Mouse (Mus musculus): Measurements from ENCODE around the gene Ly86. TPM values are rescaled to one million over a fixed set of nuclear protein-coding genes. Genes with fewer than 3 reads are reported as not detected.

Ly86 gene
- total and polyA plus RNA-seq, 3 experiments, result 172 to 427 (median 290) TPM

GRCm38 (mm10) chr13:37436267-37437013 is 91.4 kb downstream of the Ly86 start:
- dilution Hi-C loops (cut with MboI; ENCODE audit: extremely low pct_ligation_motif_present, extremely low pct_unique_long_range_greater_than_20kb, low sequenced_read_pairs), result no loop called here

GRCm38 (mm10) chr13:37438788-37439187 is 93.8 kb downstream of the Ly86 start:
- Histone ChIP-seq H3K27ac (ENCODE audit: insufficient read depth, low read depth) (no peak overlapping the region), H3K9ac (ENCODE audit: insufficient read depth, low read depth) (no peak overlapping the region), H3K79me2 (replicated peaks; ENCODE audit: control insufficient read depth, extremely low read depth, insufficient read depth, poor library complexity, severe bottlenecking) (no peaks in the 10 kb centered on the region), H3K4me3 (replicated peaks in 1 of 3; ENCODE audit: low read depth in 2 of 3, low read length in 2 of 3, poor library complexity in 1 of 3) (no peak overlapping the region), H3K4me2 (ENCODE audit: insufficient read depth, low read depth, poor library complexity, severe bottlenecking) (no peak overlapping the region), H3K4me1 (ENCODE audit: control insufficient read depth in 1 of 2, insufficient read depth in 2 of 2) (peaks cover 10 to 43% of the 10 kb centered on the region in 2 experiments), H3K9me3 (replicated peaks; ENCODE audit: low read length) (peaks cover 5% of the 10 kb centered on the region), H3K36me3 (replicated peaks in 1 of 2; ENCODE audit: control insufficient read depth in 1 of 2, insufficient read depth in 1 of 2, low read length in 1 of 2) (no peaks in the 10 kb centered on the region), H3K27me3 (replicated peaks) (no peaks in the 10 kb centered on the region)
- TF ChIP-seq CHD2 (IDR thresholded peaks at IDR 0.05; ENCODE audit: low read length) (no peak), MAZ (IDR thresholded peaks at IDR 0.05; ENCODE audit: low read depth, low read length) (no peak), TCF12 (IDR thresholded peaks at IDR 0.05; ENCODE audit: low read depth, low read length) (no peak), SMC3 (IDR thresholded peaks at IDR 0.05; ENCODE audit: low read depth, low read length) (no peak), MAFK (IDR thresholded peaks at IDR 0.05; ENCODE audit: insufficient replicate concordance, low read length) (no peak), JUN (IDR thresholded peaks at IDR 0.05; ENCODE audit: insufficient read depth, low read depth, low read length) (no peak), EP300 (IDR thresholded peaks at IDR 0.05; ENCODE audit: low read length) (no peak), MEF2A (IDR thresholded peaks at IDR 0.05; ENCODE audit: borderline replicate concordance, low read depth, low read length) (no peak), KAT2A (IDR thresholded peaks at IDR 0.05; ENCODE audit: insufficient replicate concordance, low read length) (no peak), RAD21 (IDR thresholded peaks at IDR 0.05; ENCODE audit: low read depth, low read length) (no peak), PAX5 (IDR thresholded peaks at IDR 0.05; ENCODE audit: low read length) (no peak), CTCF (conservative IDR thresholded peaks at IDR 0.05 in 1 of 2, IDR thresholded peaks at IDR 0.05 in 1 of 2; ENCODE audit: low read depth in 2 of 2, low read length in 2 of 2) (no peak), JUND (conservative IDR thresholded peaks at IDR 0.05; ENCODE audit: low read depth, low read length) (no peak), E2F4 (IDR thresholded peaks at IDR 0.05; ENCODE audit: insufficient replicate concordance, low read depth, low read length) (no peak), ZNF384 (IDR thresholded peaks at IDR 0.05; ENCODE audit: low read depth, low read length) (no peak), GABPA (IDR thresholded peaks at IDR 0.05; ENCODE audit: insufficient replicate concordance, low read depth, low read length) (no peak), ZC3H11A (IDR thresholded peaks at IDR 0.05; ENCODE audit: low read depth, low read length) (no peak), POLR2A (IDR thresholded peaks at IDR 0.05; ENCODE audit: low read depth, low read length) (no peak), ZMIZ1 (IDR thresholded peaks at IDR 0.05; ENCODE audit: low read depth, low read length) (no peak), NELFE (IDR thresholded peaks at IDR 0.05; ENCODE audit: low read depth, low read length) (no peak)
- in situ Hi-C loops (cut with MboI; ENCODE audit: low pct_ligation_motif_present, low pct_unique_long_range_greater_than_20kb, low sequenced_read_pairs), result no loop called here
- dilution Hi-C loops (cut with MboI; ENCODE audit: extremely low pct_ligation_motif_present, extremely low pct_unique_long_range_greater_than_20kb, low sequenced_read_pairs), result no loop called here
- no peak for DNase-seq (ENCODE audit: extremely low read depth)

More at GRCm38 (mm10) chr13:37436267-37437013, 91.4 kb downstream of the Ly86 start:
- Histone ChIP-seq H3K4me1 (ENCODE audit: control insufficient read depth in 1 of 2, insufficient read depth in 2 of 2) (peaks cover 18 to 39% of the 10 kb centered on the region in 2 experiments), H3K27ac (ENCODE audit: insufficient read depth, low read depth) (no peak overlapping the region), H3K4me3 (replicated peaks in 1 of 3; ENCODE audit: low read depth in 2 of 3, low read length in 2 of 3, poor library complexity in 1 of 3) (no peak overlapping the region), H3K4me2 (ENCODE audit: insufficient read depth, low read depth, poor library complexity, severe bottlenecking) (no peak overlapping the region), H3K9me3 (replicated peaks; ENCODE audit: low read length) (no peaks in the 10 kb centered on the region), H3K36me3 (replicated peaks in 1 of 2; ENCODE audit: control insufficient read depth in 1 of 2, insufficient read depth in 1 of 2, low read length in 1 of 2) (no peaks in the 10 kb centered on the region), H3K9ac (ENCODE audit: insufficient read depth, low read depth) (no peak overlapping the region), H3K79me2 (replicated peaks; ENCODE audit: control insufficient read depth, extremely low read depth, insufficient read depth, poor library complexity, severe bottlenecking) (no peaks in the 10 kb centered on the region), H3K27me3 (replicated peaks) (no peaks in the 10 kb centered on the region)
- no peak for DNase-seq (ENCODE audit: extremely low read depth)
- TF ChIP-seq JUND (conservative IDR thresholded peaks at IDR 0.05; ENCODE audit: low read depth, low read length), result no peak
- no peak for TF ChIP-seq NRF1 (IDR thresholded peaks at IDR 0.05; ENCODE audit: low read depth, low read length)
- TF ChIP-seq ZMIZ1 (IDR thresholded peaks at IDR 0.05; ENCODE audit: low read depth, low read length), result no peak
- in situ Hi-C loops (cut with MboI; ENCODE audit: low pct_ligation_motif_present, low pct_unique_long_range_greater_than_20kb, low sequenced_read_pairs), result no loop called here
